Mouse (Mus musculus): Measurements from ENCODE around the gene Lin54. TPM values are rescaled to one million over a fixed set of nuclear protein-coding genes. Genes with fewer than 3 reads are reported as not detected.

Gene Lin54
- total RNA-seq, 4 experiments from 2014 or later, result 4.9 to 8.1 (median 5.5) TPM

DNA sequence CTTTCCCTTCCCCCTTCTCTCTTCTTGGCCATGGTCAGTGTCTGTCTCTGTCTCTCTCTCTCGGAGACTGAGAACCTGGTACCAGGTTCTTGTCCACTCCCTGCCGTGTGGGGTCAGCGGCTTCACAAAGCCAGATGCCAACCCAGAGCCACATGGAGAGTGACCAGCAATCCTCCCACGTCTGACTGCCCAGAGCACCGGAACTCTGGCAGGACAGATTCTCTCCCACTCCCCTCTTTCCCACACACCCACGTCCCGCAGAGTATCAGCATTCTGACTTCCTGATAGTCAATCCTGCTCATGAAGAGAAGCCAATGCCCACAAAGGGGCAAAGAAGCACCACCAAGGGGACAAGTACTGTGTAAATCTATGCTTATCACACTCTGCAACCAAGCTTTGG lies 76.8 kb downstream of the Lin54 start:
- no peak for DNase-seq (ENCODE audit: low spot score in 2 of 2)

DNA sequence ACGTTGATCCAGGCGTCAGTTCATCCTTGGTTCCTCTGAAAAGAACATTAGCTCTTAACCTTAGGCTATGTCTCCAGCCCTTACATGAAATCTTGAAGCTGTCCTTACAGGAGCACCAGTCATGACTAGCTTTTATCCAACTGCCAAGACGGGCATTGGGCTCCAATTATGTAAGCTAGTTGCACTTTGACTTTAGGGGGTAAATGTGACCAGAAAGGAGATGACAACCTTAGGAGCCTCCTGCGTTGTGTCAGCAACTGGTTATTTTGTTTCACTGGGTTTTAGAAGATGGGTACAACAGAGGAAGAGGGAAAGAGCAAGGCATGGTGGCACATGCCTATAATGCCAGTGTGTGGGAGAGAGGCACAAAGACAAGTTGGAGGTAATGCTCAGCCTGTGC lies 81.6 kb downstream of the Lin54 start:
- no peak for DNase-seq (ENCODE audit: low spot score in 2 of 2)

DNA sequence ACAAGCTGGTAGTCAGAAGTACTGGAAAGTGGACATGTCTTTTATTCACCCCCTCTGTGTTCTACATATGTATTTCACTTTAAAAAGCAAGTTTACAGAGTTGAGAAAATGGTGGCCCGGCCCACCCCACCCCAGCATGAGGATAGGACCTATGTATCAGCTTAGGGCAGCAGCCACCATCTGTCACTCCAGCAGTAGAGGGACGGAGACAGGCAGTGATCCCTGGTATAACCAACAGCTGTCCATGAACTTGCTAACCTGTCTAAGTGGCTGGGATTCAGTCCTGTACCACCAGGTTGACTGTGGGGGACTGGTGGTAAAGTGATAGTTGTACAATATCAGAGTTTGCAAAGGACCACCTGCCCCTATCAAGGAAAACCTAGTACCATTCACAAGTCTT lies 82.4 kb downstream of the Lin54 start:
- DNase-seq (ENCODE audit: low spot score in 2 of 2), result no peak

DNA sequence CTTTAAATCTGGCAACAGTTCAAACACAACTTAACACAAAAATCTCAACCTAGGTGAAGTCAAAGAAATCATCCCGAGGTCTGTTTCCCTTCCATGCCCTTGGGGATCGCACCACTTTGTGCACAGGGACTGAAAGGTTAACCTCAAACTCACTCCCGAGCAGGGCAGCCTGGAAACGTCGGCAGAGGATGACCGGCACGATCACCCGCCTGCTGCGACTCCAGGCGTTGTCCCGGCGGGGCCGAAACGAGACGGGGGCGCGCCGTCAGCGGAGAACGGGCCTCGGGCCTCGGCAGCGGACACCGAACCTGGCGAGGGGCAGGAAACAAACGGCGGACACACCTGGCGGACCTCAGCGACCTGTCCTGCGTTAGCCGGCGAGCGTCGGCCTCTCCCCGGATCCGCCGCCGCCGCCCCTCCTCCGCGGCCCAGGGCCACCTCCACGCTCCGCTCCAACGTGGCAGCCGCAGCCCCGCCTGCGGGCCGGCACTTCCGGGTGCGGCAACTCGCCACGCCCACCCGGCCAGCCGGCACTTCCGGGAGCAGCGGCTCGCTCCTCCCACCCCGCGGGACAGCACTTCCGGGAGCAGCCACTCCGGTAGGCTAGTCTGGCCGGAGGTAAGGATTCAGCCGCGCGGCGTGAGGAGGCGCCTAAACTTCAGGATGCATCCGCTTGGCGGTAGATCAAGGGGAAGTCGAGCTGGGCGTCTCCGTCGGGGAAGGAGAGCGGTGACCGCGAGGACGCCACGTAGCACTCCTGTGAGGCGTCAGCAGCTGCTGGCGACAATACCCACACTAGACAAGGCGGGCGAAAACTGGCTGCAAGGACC lies 84.5 kb downstream of the Lin54 start, which contains the start of gene Sec31a:
Gene Sec31a (minus strand): TSS at position 474 of the 830 bp plus-strand sequence.
- DNase-seq (ENCODE audit: low spot score in 2 of 2), result peak; percentile 96 to 98

DNA sequence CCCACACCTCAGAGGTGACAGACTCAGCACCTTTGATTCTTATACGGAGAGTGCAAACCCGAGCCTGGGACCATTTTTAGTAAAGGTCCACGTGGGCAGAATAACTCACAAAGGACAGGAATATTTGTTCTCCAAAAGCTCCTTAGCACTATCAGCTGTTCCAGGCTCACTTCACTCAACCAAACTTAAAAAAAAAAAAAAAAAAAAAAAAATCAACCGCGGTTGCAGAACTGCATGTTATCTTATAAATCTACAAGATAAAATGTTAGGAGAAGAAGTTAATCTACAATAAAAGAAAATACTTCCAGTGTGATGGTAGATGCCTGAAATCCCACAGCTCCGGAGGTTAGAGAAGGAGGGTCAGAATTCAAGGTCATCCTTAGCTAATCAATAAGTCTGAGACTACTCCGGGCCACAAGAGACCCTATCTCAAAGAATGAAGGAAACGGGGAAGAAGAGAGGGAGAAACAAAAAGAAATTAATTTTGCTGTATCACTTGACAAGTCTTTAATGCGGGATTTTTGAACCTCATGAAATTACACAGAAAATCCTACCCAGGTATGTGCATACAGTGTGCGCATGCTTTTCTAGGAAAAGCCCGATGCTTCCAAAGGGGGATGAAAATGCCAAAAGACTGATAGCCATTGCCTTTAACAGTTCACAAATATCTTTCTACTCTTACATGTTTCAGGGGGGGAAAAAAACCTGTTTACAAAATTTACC lies 85.8 kb downstream of the Lin54 start:
- no peak for DNase-seq (ENCODE audit: low spot score in 2 of 2)

DNA sequence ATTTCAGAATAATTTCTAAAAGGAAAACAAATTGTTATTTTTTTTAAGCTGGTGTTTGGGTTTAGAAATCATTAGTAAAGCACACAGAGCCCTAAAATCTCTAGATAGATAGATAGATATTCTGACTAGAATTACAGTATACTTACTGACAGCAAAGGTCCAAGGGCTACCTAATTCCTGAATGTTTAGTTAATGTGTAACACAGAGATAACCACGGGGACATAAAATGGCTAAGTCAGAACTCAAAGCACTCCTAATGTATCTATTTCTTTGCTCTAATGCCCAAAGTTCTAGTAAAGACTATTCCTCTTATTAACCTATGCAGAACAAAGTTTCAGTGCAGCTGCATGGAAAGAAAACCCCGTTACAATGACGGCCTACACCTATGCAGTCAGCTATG lies 87.6 kb downstream of the Lin54 start:
- DNase-seq (ENCODE audit: low spot score in 2 of 2), result no peak

DNA sequence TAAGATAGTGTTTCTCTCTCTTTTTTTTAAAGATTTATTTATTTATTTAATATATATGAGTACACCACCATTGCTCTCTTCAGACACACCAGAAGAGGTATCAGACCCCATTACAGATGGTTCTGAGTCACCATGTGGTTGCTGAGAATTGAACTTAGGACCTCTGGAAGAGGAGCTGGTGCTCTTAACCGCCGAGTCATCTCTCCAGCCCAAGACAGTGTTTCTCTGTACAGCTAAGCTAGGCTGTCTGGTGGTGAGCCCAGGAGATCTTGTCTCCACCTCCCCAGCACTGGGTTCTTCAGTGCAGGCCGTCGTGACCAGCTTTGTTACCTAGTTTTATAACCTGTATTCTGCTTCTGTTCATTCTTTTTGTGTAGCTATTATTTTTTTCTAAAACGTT lies 90.2 kb downstream of the Lin54 start:
- no peak for DNase-seq (ENCODE audit: low spot score in 2 of 2)

DNA sequence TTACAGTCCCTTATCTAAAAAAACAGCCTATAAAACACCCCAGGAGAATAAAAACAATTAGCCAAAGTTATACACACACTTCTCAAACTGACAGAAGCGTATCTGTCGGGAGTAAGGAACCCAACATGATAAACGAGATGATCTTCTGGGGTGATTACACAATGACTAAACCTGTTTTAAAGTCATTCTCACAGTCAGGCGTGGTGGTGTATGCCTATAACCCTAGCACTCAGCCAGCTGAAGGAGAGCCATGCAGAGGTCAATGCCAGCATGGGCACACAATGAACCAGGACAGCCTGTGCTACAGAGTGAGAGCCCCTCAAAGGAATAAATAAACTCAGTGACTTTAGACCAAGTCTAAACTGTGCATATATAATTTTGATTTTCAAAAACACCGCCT lies 92.0 kb downstream of the Lin54 start:
- no peak for DNase-seq (ENCODE audit: low spot score in 2 of 2)

DNA sequence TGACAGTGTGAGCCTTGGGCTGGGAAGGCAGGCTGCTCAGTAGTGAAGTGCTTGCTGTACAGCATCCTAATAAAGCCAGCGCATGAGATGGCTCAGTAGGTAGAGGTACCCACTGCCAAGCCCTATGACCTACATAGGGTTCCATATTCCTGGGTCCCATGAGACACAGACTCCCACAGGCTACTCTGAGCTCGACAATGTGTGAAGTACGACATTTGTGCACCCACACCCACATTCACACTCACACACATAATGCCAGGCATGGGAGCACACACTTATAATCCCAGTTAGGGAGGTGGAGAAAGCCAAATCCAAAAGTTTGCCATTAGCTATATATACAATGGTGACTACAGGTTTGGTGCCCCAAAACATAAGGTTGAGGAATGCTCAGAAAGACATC lies 103.7 kb downstream of the Lin54 start:
- no peak for DNase-seq (ENCODE audit: low spot score in 2 of 2)

DNA sequence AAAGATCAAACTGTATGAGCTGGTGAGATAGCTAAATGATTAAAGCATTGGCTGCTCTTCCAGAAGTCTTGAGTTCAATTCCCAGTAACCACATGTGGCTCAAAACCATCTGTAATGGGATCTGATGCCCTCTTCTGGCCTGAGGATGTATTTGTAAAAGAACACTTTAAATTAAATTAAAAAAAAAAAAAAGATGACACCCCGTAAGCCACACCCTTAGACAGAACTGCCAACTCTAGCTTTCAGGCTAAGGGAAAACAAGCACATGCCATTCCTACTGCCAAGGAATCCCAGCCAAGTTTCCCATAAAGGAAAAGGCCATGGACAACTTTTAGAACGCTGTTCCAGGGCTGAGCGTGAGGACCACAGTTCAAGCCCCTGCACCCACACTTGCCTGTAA lies 106.8 kb downstream of the Lin54 start:
- no peak for DNase-seq (ENCODE audit: low spot score in 2 of 2)

DNA sequence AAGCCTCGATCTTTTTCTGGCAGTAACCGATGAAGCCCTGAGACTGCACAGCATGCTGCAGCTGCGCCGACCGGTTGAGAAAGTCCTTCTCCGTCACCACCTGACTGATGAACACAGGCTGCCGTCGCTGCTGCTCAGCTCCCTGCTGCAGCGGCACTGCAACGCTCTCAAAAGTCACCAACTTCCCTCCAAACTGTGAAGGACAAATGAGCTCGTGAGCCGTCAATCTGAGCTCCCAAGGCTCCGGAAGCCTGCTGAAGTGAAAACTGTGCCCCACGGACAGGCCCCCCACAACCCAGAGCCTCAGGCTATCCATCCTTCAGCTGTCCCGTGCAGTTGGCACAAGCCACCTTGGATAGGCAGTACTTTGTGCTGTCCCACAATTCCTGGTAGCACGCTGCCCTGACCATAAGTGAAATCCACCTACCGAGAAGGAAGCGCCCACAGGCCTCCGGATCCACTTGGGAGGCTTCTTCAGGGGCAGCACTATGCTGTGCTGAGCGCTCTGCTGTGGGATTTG lies 107.9 kb downstream of the Lin54 start:
- no peak for DNase-seq (ENCODE audit: low spot score in 2 of 2)

Small RNA genes lying within 50 kb of the gene (microRNA-seq; reads per million reads assigned to microRNA genes)
- not detected for gene Gm23222

Other genes with a start within 250 kb of the Lin54 start
- gene Sec31a, start 84.4 kb downstream of the Lin54 start, total RNA-seq (2022), result 10 to 100 TPM; 52.4 to 65.0 (median 56.3) TPM
- gene Cops4, start 17.7 kb upstream of the Lin54 start, total RNA-seq (2022), result 100 to 1,000 TPM; 110 to 118 (median 113) TPM
- gene Plac8, start 71.6 kb upstream of the Lin54 start, total RNA-seq (2022), result under 1 TPM in 3 of 4 experiments, not detected in 1; 0.36 to 0.46 (median 0.40) TPM
- gene Coq2, start 174.5 kb upstream of the Lin54 start, total RNA-seq (2022), result 10 to 100 TPM; 82.2 to 86.2 (median 83.6) TPM
- under 1 TPM; 0.15 to 0.51 (median 0.35) TPM for gene Hpse, start 219.1 kb upstream of the Lin54 start, total RNA-seq (2022)